Mouse (Mus musculus): ENCODE measurements around the gene Neurl1a. TPM values are rescaled to one million over a fixed set of nuclear protein-coding genes. Genes with fewer than 3 reads are reported as not detected.

Gene Neurl1a
- polyA plus RNA-seq, 1 experiment from 2014 or later: 5.4 TPM

- 0 out of 2 replicates have a peak overlapping the region, but pooled peaks have one; percentile 26 for H3K9ac ChIP-seq
- H3K4me3 ChIP-seq (replicated peaks): no peak overlapping the region
- no peaks in the 10 kb centered on the region for H3K36me3 ChIP-seq
- H3K4me1 ChIP-seq (replicated peaks): peaks cover 9% of the 10 kb centered on the region; the same call in 1 of the 2 replicates
- WGBS: 18% methylated on average over 12 of the region's 12 CpGs
- H3K4me2 ChIP-seq (replicated peaks): peak overlapping the region; percentile 46
- peak; percentile 78 for ATAC-seq
- H3K9me3 ChIP-seq: no peaks in the 10 kb centered on the region
- H3K27ac ChIP-seq: peak overlapping the region; percentile 91
- no peaks in the 10 kb centered on the region for H3K27me3 ChIP-seq (replicated peaks)
Measured at GRCm38 (mm10) chr19:47201972-47202371, 23.4 kb downstream of the Neurl1a start.

- no peak overlapping the region for H3K9ac ChIP-seq
- peak overlapping the region; percentile 15; the same call in 1 of the 2 replicates for H3K4me2 ChIP-seq (replicated peaks)
- H3K27ac ChIP-seq: peak overlapping the region; percentile 91
- no peaks in the 10 kb centered on the region for H3K36me3 ChIP-seq
- 47% methylated on average over 6 of the region's 6 CpGs for WGBS
- no peaks in the 10 kb centered on the region for H3K9me3 ChIP-seq
- peak; percentile 54 for ATAC-seq
- H3K4me1 ChIP-seq (replicated peaks): peaks cover 9% of the 10 kb centered on the region; the same call in 1 of the 2 replicates
- H3K27me3 ChIP-seq (replicated peaks): no peaks in the 10 kb centered on the region
- H3K4me3 ChIP-seq (replicated peaks): no peak overlapping the region
Measured at GRCm38 (mm10) chr19:47202429-47202828, 23.8 kb downstream of the Neurl1a start.

DNA sequence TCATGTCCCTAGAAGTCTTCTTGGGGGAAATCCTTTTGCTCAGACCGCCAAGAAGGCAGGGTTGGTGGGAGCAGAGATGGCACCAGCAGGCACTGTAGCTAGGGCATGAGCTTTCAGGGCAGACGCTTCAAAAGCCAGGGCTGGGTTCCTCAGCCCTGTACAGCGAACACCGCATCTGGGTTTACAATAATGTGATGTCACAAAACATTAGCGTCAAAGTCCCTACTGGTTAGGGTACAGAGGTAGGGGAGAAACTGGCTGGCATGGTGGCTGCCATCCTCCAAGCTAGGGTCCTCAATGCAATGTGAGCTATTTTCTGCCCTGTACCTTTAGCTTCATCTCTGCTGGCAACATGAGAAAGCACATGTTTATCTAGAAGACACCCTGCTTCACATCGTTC is 24.4 kb downstream of the Neurl1a start:
- Histone ChIP-seq H3K4me2 (replicated peaks) (no peak overlapping the region), H3K4me1 (replicated peaks) (peaks cover 9% of the 10 kb centered on the region; the same call in 1 of the 2 replicates), H3K36me3 (no peaks in the 10 kb centered on the region), H3K27ac (peak overlapping the region; percentile 91), H3K9ac (no peak overlapping the region), H3K27me3 (replicated peaks) (no peaks in the 10 kb centered on the region), H3K4me3 (replicated peaks) (no peak overlapping the region), H3K9me3 (no peaks in the 10 kb centered on the region)
- no peak for ATAC-seq
- WGBS: 75% methylated on average over 6 of the region's 6 CpGs

DNA sequence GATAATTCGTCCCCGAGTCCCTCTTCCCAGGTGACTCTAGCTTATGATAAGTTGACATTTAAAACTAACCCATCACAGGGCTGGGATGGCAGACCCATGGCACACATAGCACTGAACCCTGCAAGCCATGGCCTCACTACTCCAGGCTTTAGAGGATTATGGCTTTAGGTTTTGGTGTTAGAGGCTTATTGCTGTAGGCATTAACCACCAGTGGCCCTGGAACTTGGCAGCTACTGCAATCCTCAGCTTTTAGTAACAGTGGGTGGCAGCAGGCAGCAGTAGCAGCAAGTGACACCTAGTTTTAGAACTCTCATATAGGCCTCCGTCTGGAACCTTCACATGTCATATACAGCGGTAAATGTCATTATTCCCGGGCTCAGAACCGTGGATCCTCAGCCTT is 26.0 kb downstream of the Neurl1a start:
- ATAC-seq: no peak
- 87% methylated on average over 6 of the region's 6 CpGs for WGBS
- no peak overlapping the region for H3K4me2 ChIP-seq (replicated peaks)
- H3K4me3 ChIP-seq (replicated peaks): no peak overlapping the region
- H3K27me3 ChIP-seq (replicated peaks): no peaks in the 10 kb centered on the region
- H3K27ac ChIP-seq: no peak overlapping the region
- H3K36me3 ChIP-seq: no peaks in the 10 kb centered on the region
- H3K4me1 ChIP-seq (replicated peaks): peaks cover 9% of the 10 kb centered on the region; the same call in 1 of the 2 replicates
- H3K9ac ChIP-seq: no peak overlapping the region
- no peaks in the 10 kb centered on the region for H3K9me3 ChIP-seq

DNA sequence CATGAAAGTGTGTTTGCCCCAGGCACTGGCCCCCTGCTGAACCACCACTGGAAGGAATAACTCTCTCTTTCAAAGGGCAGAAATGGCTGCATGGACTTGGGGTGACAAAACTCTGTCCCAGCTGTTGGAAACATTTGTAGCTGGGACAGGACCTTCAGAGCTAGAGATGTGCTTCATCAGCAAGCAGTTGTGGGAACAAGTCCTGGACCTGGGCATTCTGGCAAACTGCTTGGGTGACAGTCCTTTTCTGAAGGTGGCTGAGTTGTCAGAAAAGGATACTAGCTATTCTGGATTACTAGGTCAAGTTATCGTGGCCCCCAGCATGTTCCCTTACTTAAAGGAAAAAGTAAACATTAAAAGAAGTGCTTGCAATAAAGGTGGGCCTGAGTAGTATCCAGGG is 27.5 kb downstream of the Neurl1a start:
- Histone ChIP-seq H3K9me3 (no peaks in the 10 kb centered on the region), H3K27me3 (replicated peaks) (no peaks in the 10 kb centered on the region), H3K4me2 (replicated peaks) (no peak overlapping the region), H3K27ac (no peak overlapping the region), H3K9ac (no peak overlapping the region), H3K36me3 (no peaks in the 10 kb centered on the region), H3K4me1 (replicated peaks) (peaks cover 9% of the 10 kb centered on the region; the same call in 1 of the 2 replicates), H3K4me3 (replicated peaks) (no peak overlapping the region)
- 36% methylated on average over 1 of the region's 1 CpGs for WGBS
- ATAC-seq: no peak

DNA sequence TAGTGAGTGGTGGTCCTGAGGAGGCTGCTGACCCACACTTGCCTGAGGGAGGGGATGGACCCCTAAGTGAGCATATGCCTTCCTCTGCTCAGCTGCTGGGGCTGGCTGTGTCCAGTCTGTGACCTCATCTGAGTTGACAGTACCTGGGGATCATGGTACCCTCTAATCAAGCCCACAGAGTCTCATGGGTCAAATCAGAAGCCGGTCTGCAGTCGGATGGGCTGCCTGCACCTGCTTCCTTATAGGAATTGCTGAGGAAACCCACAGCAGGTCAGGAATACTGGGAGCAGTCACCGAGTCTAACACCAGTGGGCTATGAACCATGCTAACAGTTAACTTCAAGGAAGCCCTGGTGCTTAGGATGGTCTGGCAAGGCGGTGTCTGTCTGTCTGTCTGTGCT is 31.8 kb downstream of the Neurl1a start:
- Histone ChIP-seq H3K27me3 (replicated peaks) (no peaks in the 10 kb centered on the region), H3K9ac (no peak overlapping the region)
- WGBS: 91% methylated on average over 4 of the region's 4 CpGs

GRCm38 (mm10) chr19:47211609-47212312 is 33.1 kb downstream of the Neurl1a start:
- H3K9me3 ChIP-seq: no peaks in the 10 kb centered on the region
- no peaks in the 10 kb centered on the region for H3K36me3 ChIP-seq
- ATAC-seq: no peak
- WGBS: 74% methylated on average over 10 of the region's 10 CpGs
- no peak overlapping the region for H3K4me3 ChIP-seq (replicated peaks)
- no peak overlapping the region for H3K4me2 ChIP-seq (replicated peaks)
- H3K27me3 ChIP-seq (replicated peaks): no peaks in the 10 kb centered on the region
- 0 out of 2 replicates have a peak, but pooled peaks cover 3% of the 10 kb centered on the region for H3K4me1 ChIP-seq (replicated peaks)
- H3K27ac ChIP-seq: no peak overlapping the region
- no peak overlapping the region for H3K9ac ChIP-seq

More for the DNA sequence above, 31.8 kb downstream of the Neurl1a start:
- H3K9me3 ChIP-seq: no peaks in the 10 kb centered on the region
- H3K4me3 ChIP-seq (replicated peaks): no peak overlapping the region
- H3K36me3 ChIP-seq: no peaks in the 10 kb centered on the region
- no peaks in the 10 kb centered on the region for H3K4me1 ChIP-seq (replicated peaks)
- no peak overlapping the region for H3K27ac ChIP-seq
- ATAC-seq: no peak
- no peak overlapping the region for H3K4me2 ChIP-seq (replicated peaks)

GRCm38 (mm10) chr19:47212401-47212800 is 33.8 kb downstream of the Neurl1a start:
- ATAC-seq: no peak
- Histone ChIP-seq H3K4me1 (replicated peaks) (0 out of 2 replicates have a peak, but pooled peaks cover 3% of the 10 kb centered on the region), H3K4me3 (replicated peaks) (no peak overlapping the region), H3K27ac (no peak overlapping the region), H3K9ac (no peak overlapping the region), H3K36me3 (no peaks in the 10 kb centered on the region), H3K27me3 (replicated peaks) (no peaks in the 10 kb centered on the region), H3K4me2 (replicated peaks) (no peak overlapping the region), H3K9me3 (no peaks in the 10 kb centered on the region)
- 79% methylated on average over 7 of the region's 7 CpGs for WGBS

DNA sequence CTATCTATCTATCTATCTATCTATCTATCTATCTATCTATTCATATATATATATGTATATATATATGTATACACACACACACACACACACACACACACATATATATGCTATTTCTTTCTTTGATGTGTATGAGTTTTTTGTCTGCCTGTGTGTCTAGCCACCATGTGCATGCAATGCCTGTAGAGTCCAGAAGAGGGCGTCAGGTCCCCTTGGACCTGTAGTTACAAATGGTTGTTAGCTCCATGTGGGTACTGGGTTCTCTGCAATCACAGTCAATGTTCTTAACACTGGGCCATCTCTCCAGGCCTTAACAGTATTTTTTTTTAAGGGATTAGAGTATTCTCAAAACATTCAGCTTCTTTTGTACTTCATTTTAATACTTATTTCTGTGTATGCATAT is 34.9 kb downstream of the Neurl1a start:
- no peak overlapping the region for H3K4me2 ChIP-seq (replicated peaks)
- no peaks in the 10 kb centered on the region for H3K36me3 ChIP-seq
- H3K27ac ChIP-seq: no peak overlapping the region
- H3K4me1 ChIP-seq (replicated peaks): 0 out of 2 replicates have a peak, but pooled peaks cover 3% of the 10 kb centered on the region
- no peak overlapping the region for H3K4me3 ChIP-seq (replicated peaks)
- no peak overlapping the region for H3K9ac ChIP-seq
- H3K9me3 ChIP-seq: no peaks in the 10 kb centered on the region
- 57% methylated on average over 1 of the region's 1 CpGs for WGBS
- no peaks in the 10 kb centered on the region for H3K27me3 ChIP-seq (replicated peaks)
- ATAC-seq: no peak

DNA sequence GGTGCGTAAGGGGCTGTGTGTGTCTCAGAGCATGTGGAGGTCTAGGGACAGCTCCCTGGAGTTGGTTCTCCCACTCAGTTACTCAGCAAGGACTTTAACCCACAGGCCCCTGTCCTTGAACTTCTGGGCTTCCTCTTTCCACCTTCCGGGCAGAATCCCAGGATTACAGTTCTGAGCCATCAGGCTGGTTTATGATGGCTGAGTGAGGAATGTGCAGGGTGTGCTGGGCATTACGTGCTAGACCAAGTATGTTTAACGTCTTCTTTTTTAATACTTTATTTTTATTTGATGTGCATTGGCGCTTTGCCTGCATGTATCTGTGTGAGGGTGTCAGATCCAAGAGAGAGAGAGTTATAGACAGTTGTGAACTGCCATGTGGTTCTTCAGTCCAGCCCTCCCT is 38.1 kb downstream of the Neurl1a start:
- 51% methylated on average over 5 of the region's 5 CpGs for WGBS
- peak; percentile 56 for ATAC-seq
- no peaks in the 10 kb centered on the region for H3K27me3 ChIP-seq (replicated peaks)

DNA sequence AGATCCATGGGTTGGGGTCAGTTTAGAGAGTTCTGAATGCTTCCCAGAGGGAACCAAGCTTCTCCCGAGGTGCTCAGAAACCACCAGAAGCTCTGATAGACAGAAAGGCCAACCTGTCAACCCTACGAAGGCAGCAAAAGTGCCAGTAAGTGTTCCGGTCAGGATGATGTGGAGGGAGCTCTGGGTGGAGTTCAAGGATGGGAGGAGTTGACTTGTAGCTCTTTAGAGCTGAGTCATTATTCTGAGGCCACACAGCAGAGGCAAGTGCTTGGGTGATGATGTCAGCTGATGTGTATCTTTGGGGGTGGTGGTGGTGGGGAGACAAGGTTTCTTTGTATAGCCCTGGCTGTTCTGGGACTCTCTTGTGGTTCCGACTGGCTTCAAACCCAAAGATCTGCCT is 41.0 kb downstream of the Neurl1a start:
- 63% methylated on average over 4 of the region's 4 CpGs for WGBS
- no peaks in the 10 kb centered on the region for H3K27me3 ChIP-seq (replicated peaks)
- H3K27ac ChIP-seq: no peak overlapping the region
- no peak overlapping the region for H3K9ac ChIP-seq
- no peaks in the 10 kb centered on the region for H3K36me3 ChIP-seq
- H3K4me2 ChIP-seq (replicated peaks): no peak overlapping the region
- H3K4me1 ChIP-seq (replicated peaks): peaks cover 9% of the 10 kb centered on the region
- no peak overlapping the region for H3K4me3 ChIP-seq (replicated peaks)
- no peak for ATAC-seq
- no peaks in the 10 kb centered on the region for H3K9me3 ChIP-seq

More for the DNA sequence above, 38.1 kb downstream of the Neurl1a start:
- no peaks in the 10 kb centered on the region for H3K9me3 ChIP-seq
- no peak overlapping the region for H3K4me2 ChIP-seq (replicated peaks)
- H3K4me1 ChIP-seq (replicated peaks): peaks cover 7% of the 10 kb centered on the region; the same call in 1 of the 2 replicates
- no peak overlapping the region for H3K4me3 ChIP-seq (replicated peaks)
- H3K9ac ChIP-seq: no peak overlapping the region
- H3K27ac ChIP-seq: no peak overlapping the region
- H3K36me3 ChIP-seq: no peaks in the 10 kb centered on the region

GRCm38 (mm10) chr19:47220232-47220631 is 41.6 kb downstream of the Neurl1a start:
- Histone ChIP-seq H3K9ac (no peak overlapping the region), H3K4me2 (replicated peaks) (no peak overlapping the region), H3K27ac (no peak overlapping the region), H3K27me3 (replicated peaks) (no peaks in the 10 kb centered on the region), H3K4me3 (replicated peaks) (no peak overlapping the region), H3K4me1 (replicated peaks) (peaks cover 9% of the 10 kb centered on the region), H3K36me3 (no peaks in the 10 kb centered on the region), H3K9me3 (no peaks in the 10 kb centered on the region)
- no peak for ATAC-seq
- WGBS: 86% methylated on average over 2 of the region's 2 CpGs

GRCm38 (mm10) chr19:47221006-47221405 is 42.4 kb downstream of the Neurl1a start:
- Histone ChIP-seq H3K9me3 (no peaks in the 10 kb centered on the region), H3K36me3 (no peaks in the 10 kb centered on the region), H3K4me2 (replicated peaks) (no peak overlapping the region), H3K4me1 (replicated peaks) (peaks cover 9% of the 10 kb centered on the region), H3K4me3 (replicated peaks) (no peak overlapping the region), H3K27me3 (replicated peaks) (no peaks in the 10 kb centered on the region), H3K9ac (no peak overlapping the region), H3K27ac (no peak overlapping the region)
- no peak for ATAC-seq
- 85% methylated on average over 4 of the region's 4 CpGs for WGBS

Data from intestine, embryonic 15.5 days (tissue).